Mouse (Mus musculus) embryonic fibroblast, embryonic 13.5 days (primary cell): Measurements from ENCODE around the gene Mepe.

ENCODE experiments used
- CTCF ChIP-seq: IDR thresholded peaks from 2 replicates; pipeline ENCODE4 v1.5.1; 2011; ENCODE audit warnings: mild to moderate bottlenecking, control low read depth, low read length, moderate library complexity, borderline replicate concordance; ENCODE audit not compliant: insufficient read depth
- POLR2A ChIP-seq: IDR thresholded peaks from 2 replicates; pipeline ENCODE4 v1.6.1; 2011; ENCODE audit warnings: low read depth, mild to moderate bottlenecking, control low read depth, low read length, moderate library complexity

GRCm38 (mm10) chr5:104381671-104382070, 56.5 kb downstream of the Mepe start:
- TF ChIP-seq CTCF (no peak), POLR2A (no peak)
